Mouse (Mus musculus) limb, embryonic 14.5 days (tissue): ENCODE results near the gene Nostrin. TPM values are rescaled to one million over a fixed set of nuclear protein-coding genes. Genes with fewer than 3 reads are reported as not detected.

Experiments used
- ATAC-seq: fragments of 200-750 bp; cut with Nextera tagmentation; 2 replicates; pipeline ENCODE4 v1.8.0; 2017; ENCODE audit warnings: low read depth, moderate number of reproducible peaks, moderate TSS enrichment; ENCODE audit not compliant: low FRiP score
- DNase-seq: peaks from one replicate; pipeline ENCODE4 v3.0.0-alpha.2; 2015; ENCODE audit warnings: low spot score
- H3K27ac ChIP-seq: fragments of 300-500 bp; sonication (generic); replicated peaks from 2 replicates; pipeline ENCODE4 v1.5.1; 2014; ENCODE audit warnings: low read depth, mild to moderate bottlenecking, low read length, moderate library complexity, mixed read lengths
- H3K27me3 ChIP-seq: fragments of 300-500 bp; sonication (generic); 2 replicates; pipeline ENCODE4 v1.6.1; 2014; ENCODE audit warnings: low read length, mixed read lengths; ENCODE audit not compliant: control insufficient read depth, insufficient read depth
- H3K36me3 ChIP-seq: fragments of 300-500 bp; sonication (generic); 2 replicates; pipeline ENCODE4 v1.6.1; 2014; ENCODE audit warnings: mild to moderate bottlenecking, low read length, moderate library complexity, mixed read lengths; ENCODE audit not compliant: control insufficient read depth, insufficient read depth
- H3K4me1 ChIP-seq: fragments of 300-500 bp; sonication (generic); 2 replicates; pipeline ENCODE4 v1.6.1; 2014; ENCODE audit warnings: antibody characterized with exemption, low read length, mixed read lengths; ENCODE audit not compliant: control insufficient read depth, insufficient read depth
- H3K4me2 ChIP-seq: fragments of 300-500 bp; sonication (generic); replicated peaks from 2 replicates; pipeline ENCODE4 v1.6.1; 2014; ENCODE audit warnings: low read depth, mild to moderate bottlenecking, low read length, moderate library complexity; ENCODE audit not compliant: severe bottlenecking
- H3K4me3 ChIP-seq: fragments of 300-500 bp; sonication (generic); replicated peaks from 2 replicates; pipeline ENCODE4 v1.5.1; 2014; ENCODE audit warnings: low read length
- H3K9ac ChIP-seq: fragments of 300-500 bp; sonication (generic); 2 replicates; pipeline ENCODE4 v1.6.1; 2014; ENCODE audit warnings: mild to moderate bottlenecking, low read depth, low read length, moderate library complexity; ENCODE audit not compliant: severe bottlenecking
- H3K9me3 ChIP-seq: fragments of 300-500 bp; sonication (generic); 2 replicates; pipeline ENCODE4 v1.6.1; 2016; ENCODE audit warnings: low read length; ENCODE audit not compliant: control insufficient read depth
- POLR2A ChIP-seq: fragments of 200-500 bp; IDR thresholded peaks from 2 replicates; pipeline ENCODE4 v1.8.0; 2012; ENCODE audit warnings: inconsistent platforms, mild to moderate bottlenecking, moderate library complexity, borderline replicate concordance; ENCODE audit not compliant: insufficient read depth, insufficient read length; ENCODE audit errors: extremely low read depth
- WGBS: fragments of 180-500 bp; shearing (Covaris S2); extraction: QIAGEN DNeasy Blood & Tissue Kit; methylation state at CpG from one replicate; pipeline ENCODE4 v1.1.7; 2014; 5-methylcytosine and 5-hydroxymethylcytosine counted together
- polyA plus RNA-seq, 2 experiments: library from polyadenylated mRNA; depleted of rRNA in 1 of 2; stranded (reverse) in 1 of 2; unstranded in 1 of 2; fragments of >200 nt; fragmentation: Nextera tagmentation in 1 of 2; extraction: Ambion mirVana in 1 of 2; gene quantifications; 2 replicates each; pipeline versions ENCODE4 v1.2.1 to v1.2.3; 2012 to 2014

The Nostrin gene
- polyA plus RNA-seq, 2 experiments, result 0.45 to 0.80 TPM

DNA sequence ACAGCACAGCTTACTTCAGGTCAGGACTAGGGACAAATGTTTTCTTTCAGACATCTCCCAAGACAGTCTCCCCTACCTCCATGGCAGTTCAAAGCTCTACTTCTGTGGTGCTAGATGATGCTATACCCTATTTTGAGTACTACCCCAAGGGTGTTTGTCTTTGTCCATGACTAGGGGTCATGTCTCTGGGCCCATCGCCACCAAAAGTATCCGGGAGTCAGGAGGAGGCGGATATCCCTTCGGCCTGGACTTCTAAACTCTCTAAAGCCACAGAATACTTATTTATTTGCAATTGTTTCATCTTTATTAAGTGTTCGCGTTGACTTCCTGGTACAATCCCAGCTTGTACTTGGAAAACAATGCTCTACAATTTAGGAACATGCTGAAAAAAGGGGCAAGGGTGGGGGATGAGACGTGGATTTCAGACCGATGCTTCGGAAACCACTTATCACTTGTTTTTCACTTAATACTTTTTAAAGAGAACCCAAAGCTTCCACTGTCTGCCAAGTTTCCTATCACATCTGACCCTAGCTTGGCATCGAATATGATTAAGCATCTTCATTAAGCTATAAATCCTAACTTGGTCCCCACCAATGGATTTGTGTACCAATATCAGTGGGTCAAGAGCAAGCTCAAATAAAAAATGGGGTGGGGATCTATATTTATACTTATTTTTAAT lies 1.9 kb downstream of the Nostrin start:
- Histone ChIP-seq H3K9me3 (no peaks in the 10 kb centered on the region), H3K4me1 (no peaks in the 10 kb centered on the region), H3K9ac (no peak overlapping the region), H3K27ac (no peak overlapping the region), H3K27me3 (no peaks in the 10 kb centered on the region), H3K4me2 (no peak overlapping the region), H3K36me3 (no peaks in the 10 kb centered on the region), H3K4me3 (no peak overlapping the region)
- 90% methylated on average over 10 of the region's 10 CpGs for WGBS
- no peak for TF ChIP-seq POLR2A
- ATAC-seq (no peak), DNase-seq (no peak)

DNA sequence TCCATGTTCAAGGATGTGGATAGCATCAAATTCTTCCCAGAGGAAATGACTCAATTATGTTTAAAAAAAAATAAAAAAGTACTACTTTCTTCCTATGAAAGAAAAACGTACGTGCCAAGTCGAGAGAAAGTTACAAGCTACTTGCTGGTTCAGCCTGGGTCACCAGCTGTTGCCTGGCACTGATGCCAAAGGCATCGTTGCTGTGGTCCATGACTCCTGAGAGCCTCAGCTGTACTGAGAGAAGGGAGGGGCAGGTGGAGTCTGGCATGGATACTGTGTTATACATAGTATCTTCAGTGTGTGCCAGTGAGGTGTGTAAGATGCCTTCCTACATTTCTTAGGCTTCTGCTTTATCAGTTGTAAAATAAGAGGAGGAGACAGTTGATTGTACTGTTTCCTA lies 3.2 kb downstream of the Nostrin start:
- no peak overlapping the region for H3K27ac ChIP-seq
- TF ChIP-seq POLR2A, result no peak
- ATAC-seq (no peak), DNase-seq (no peak)
- H3K9me3 ChIP-seq, result no peaks in the 10 kb centered on the region
- no peak overlapping the region for H3K9ac ChIP-seq
- no peak overlapping the region for H3K4me3 ChIP-seq
- 75% methylated on average over 4 of the region's 4 CpGs for WGBS
- no peak overlapping the region for H3K4me2 ChIP-seq
- H3K36me3 ChIP-seq, result no peaks in the 10 kb centered on the region
- H3K27me3 ChIP-seq, result no peaks in the 10 kb centered on the region
- no peaks in the 10 kb centered on the region for H3K4me1 ChIP-seq

DNA sequence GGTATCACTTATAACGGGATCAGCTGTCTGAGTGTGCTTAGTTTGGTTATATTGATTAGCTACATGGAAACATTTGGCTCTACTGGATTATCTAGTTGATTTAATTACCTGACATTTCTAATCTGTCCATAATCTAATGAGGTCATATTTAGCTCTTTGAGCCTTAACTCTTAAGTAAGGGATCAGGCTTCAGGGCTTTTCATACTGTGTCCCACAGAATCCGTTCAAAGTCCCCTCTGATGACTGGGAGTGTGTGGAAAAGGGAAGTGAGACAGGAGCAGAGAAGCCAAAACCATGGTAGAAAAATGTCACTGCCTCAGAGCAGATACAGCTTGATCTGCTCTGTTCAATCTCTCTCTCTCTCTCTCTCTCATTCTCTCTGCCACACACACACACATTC lies 4.6 kb downstream of the Nostrin start:
- ATAC-seq (no peak), DNase-seq (no peak)
- Histone ChIP-seq H3K4me1 (no peaks in the 10 kb centered on the region), H3K9me3 (no peaks in the 10 kb centered on the region), H3K9ac (no peak overlapping the region), H3K4me3 (no peak overlapping the region), H3K4me2 (no peak overlapping the region), H3K27me3 (no peaks in the 10 kb centered on the region), H3K27ac (no peak overlapping the region), H3K36me3 (no peaks in the 10 kb centered on the region)
- WGBS, result 76% methylated on average over 2 of the region's 2 CpGs
- TF ChIP-seq POLR2A, result no peak

DNA sequence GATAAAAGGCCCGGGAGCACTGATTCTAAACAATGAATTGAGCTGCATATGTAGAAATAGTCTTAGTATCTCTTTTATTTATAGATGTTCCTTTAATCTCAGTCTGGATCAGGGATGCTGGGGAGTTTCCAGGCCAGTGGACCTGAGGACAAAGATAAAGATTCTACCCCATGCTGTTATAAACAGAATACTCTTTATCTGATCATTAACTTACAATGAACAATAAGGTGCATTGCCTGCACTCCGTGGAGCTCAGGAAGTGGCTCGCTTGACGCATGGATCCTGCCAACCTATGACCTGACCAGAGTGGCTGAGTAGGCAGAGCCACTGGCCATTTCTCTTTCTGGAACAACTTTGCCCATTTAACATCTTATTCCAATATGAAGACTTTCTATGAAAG lies 5.2 kb downstream of the Nostrin start:
- H3K9me3 ChIP-seq, result no peaks in the 10 kb centered on the region
- H3K4me1 ChIP-seq, result no peaks in the 10 kb centered on the region
- no peak for TF ChIP-seq POLR2A
- 83% methylated on average over 4 of the region's 4 CpGs for WGBS
- H3K27ac ChIP-seq, result no peak overlapping the region
- DNase-seq (no peak), ATAC-seq (no peak)
- no peaks in the 10 kb centered on the region for H3K27me3 ChIP-seq
- H3K9ac ChIP-seq, result no peak overlapping the region
- H3K4me3 ChIP-seq, result no peak overlapping the region
- no peaks in the 10 kb centered on the region for H3K36me3 ChIP-seq
- H3K4me2 ChIP-seq, result no peak overlapping the region

DNA sequence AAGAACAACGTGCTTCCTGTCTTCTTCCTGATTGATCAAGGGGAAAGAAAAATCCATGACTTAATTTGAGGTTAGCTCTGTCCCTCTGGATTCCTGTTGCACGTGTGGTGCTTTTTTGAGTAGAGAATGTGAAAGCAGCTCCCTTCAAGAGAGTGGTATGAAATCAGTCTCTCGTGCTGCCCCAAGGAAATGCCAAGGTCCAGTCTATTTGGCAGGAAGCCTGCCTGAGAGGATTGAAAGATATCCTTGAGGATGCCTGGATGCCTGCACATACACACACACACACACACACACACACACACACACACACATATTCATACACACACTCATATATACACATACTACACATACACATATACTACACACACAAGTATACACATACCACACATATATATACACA lies 13.1 kb downstream of the Nostrin start:
- no peaks in the 10 kb centered on the region for H3K4me1 ChIP-seq
- H3K36me3 ChIP-seq, result no peaks in the 10 kb centered on the region
- no peaks in the 10 kb centered on the region for H3K9me3 ChIP-seq
- H3K4me3 ChIP-seq, result no peak overlapping the region
- WGBS, result 70% methylated on average over 3 of the region's 3 CpGs
- H3K4me2 ChIP-seq, result no peak overlapping the region
- H3K9ac ChIP-seq, result no peak overlapping the region
- ATAC-seq (no peak), DNase-seq (no peak)
- no peaks in the 10 kb centered on the region for H3K27me3 ChIP-seq
- no peak for TF ChIP-seq POLR2A
- no peak overlapping the region for H3K27ac ChIP-seq

DNA sequence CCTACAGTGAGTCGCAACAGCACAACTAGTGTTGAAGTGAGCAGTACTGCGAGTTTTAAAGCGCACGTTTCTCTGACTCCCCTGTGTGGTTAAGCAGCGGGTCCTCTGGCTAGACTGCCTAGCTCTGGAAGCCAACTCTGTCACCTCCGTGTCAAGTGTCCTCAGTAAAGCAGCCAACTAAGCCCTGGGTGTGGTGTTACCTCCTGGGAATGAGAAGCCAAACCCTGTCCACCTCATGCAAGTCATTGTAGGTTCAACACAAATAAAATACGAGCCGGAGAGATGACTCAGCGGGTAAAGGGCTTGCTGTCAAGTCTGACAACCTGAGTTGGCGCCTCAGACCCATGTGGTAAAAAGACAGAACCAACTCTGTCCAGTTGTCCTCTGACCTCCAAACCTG lies 13.6 kb downstream of the Nostrin start:
- H3K4me1 ChIP-seq, result no peaks in the 10 kb centered on the region
- no peaks in the 10 kb centered on the region for H3K36me3 ChIP-seq
- WGBS, result 80% methylated on average over 10 of the region's 10 CpGs
- H3K4me2 ChIP-seq, result no peak overlapping the region
- H3K9ac ChIP-seq, result no peak overlapping the region
- no peak for TF ChIP-seq POLR2A
- no peaks in the 10 kb centered on the region for H3K9me3 ChIP-seq
- H3K27ac ChIP-seq, result no peak overlapping the region
- ATAC-seq (no peak), DNase-seq (no peak)
- H3K27me3 ChIP-seq, result no peaks in the 10 kb centered on the region
- H3K4me3 ChIP-seq, result no peak overlapping the region
